Mouse (Mus musculus): ENCODE data around the gene Ptprr. TPM values are rescaled to one million over a fixed set of nuclear protein-coding genes. Genes with fewer than 3 reads are reported as not detected.

Ptprr gene
- polyA plus RNA-seq, 1 experiment from 2014 or later: 29.9 TPM

GRCm38 (mm10) chr10:116206449-116206848 lies 188.4 kb downstream of the Ptprr start:
- H3K4me2 ChIP-seq (replicated peaks): no peak overlapping the region
- no peaks in the 10 kb centered on the region for H3K36me3 ChIP-seq
- H3K9ac ChIP-seq: no peak overlapping the region
- no peak overlapping the region for H3K27ac ChIP-seq
- no peak for ATAC-seq (ENCODE audit: low FRiP score, low read depth)
- H3K9me3 ChIP-seq: no peaks in the 10 kb centered on the region
- H3K4me1 ChIP-seq: no peaks in the 10 kb centered on the region
- H3K4me3 ChIP-seq: no peak overlapping the region
- 83% methylated on average over 11 of the region's 11 CpGs for WGBS
- H3K27me3 ChIP-seq (replicated peaks): no peaks in the 10 kb centered on the region

GRCm38 (mm10) chr10:116207987-116208726 lies 190.1 kb downstream of the Ptprr start:
- H3K9me3 ChIP-seq: no peaks in the 10 kb centered on the region
- 24% methylated on average over 9 of the region's 9 CpGs for WGBS
- no peaks in the 10 kb centered on the region for H3K4me1 ChIP-seq
- peak overlapping the region; percentile 44; the same call in 1 of the 2 replicates for H3K4me2 ChIP-seq (replicated peaks)
- no peak overlapping the region for H3K9ac ChIP-seq
- H3K36me3 ChIP-seq: no peaks in the 10 kb centered on the region
- ATAC-seq (ENCODE audit: low FRiP score, low read depth): no peak
- H3K4me3 ChIP-seq: no peak overlapping the region
- no peaks in the 10 kb centered on the region for H3K27me3 ChIP-seq (replicated peaks)
- H3K27ac ChIP-seq: no peak overlapping the region

- no peak overlapping the region for H3K27ac ChIP-seq
- no peak overlapping the region for H3K4me2 ChIP-seq (replicated peaks)
- no peaks in the 10 kb centered on the region for H3K9me3 ChIP-seq
- no peak for ATAC-seq (ENCODE audit: low FRiP score, low read depth)
- H3K36me3 ChIP-seq: no peaks in the 10 kb centered on the region
- no peak overlapping the region for H3K4me3 ChIP-seq
- H3K9ac ChIP-seq: no peak overlapping the region
- WGBS: 63% methylated on average over 9 of the region's 9 CpGs
- H3K4me1 ChIP-seq: no peaks in the 10 kb centered on the region
- no peaks in the 10 kb centered on the region for H3K27me3 ChIP-seq (replicated peaks)
Measured at GRCm38 (mm10) chr10:116208727-116209115, 190.7 kb downstream of the Ptprr start.

GRCm38 (mm10) chr10:116212127-116212526 lies 194.1 kb downstream of the Ptprr start:
- Histone ChIP-seq H3K9me3 (no peaks in the 10 kb centered on the region), H3K9ac (no peak overlapping the region), H3K4me1 (no peaks in the 10 kb centered on the region), H3K36me3 (no peaks in the 10 kb centered on the region), H3K4me2 (replicated peaks) (no peak overlapping the region), H3K4me3 (no peak overlapping the region), H3K27me3 (replicated peaks) (no peaks in the 10 kb centered on the region), H3K27ac (no peak overlapping the region)
- WGBS: 19% methylated on average over 3 of the region's 3 CpGs
- no peak for ATAC-seq (ENCODE audit: low FRiP score, low read depth)

GRCm38 (mm10) chr10:116220336-116221118 lies 202.5 kb downstream of the Ptprr start:
- no peak for ATAC-seq (ENCODE audit: low FRiP score, low read depth)
- no peaks in the 10 kb centered on the region for H3K9me3 ChIP-seq
- no peak overlapping the region for H3K4me3 ChIP-seq
- H3K4me1 ChIP-seq: no peaks in the 10 kb centered on the region
- WGBS: 86% methylated on average over 12 of the region's 12 CpGs
- no peak overlapping the region for H3K9ac ChIP-seq
- no peaks in the 10 kb centered on the region for H3K36me3 ChIP-seq
- no peak overlapping the region for H3K4me2 ChIP-seq (replicated peaks)
- H3K27me3 ChIP-seq (replicated peaks): no peaks in the 10 kb centered on the region
- H3K27ac ChIP-seq: no peak overlapping the region

- H3K4me3 ChIP-seq: no peak overlapping the region
- ATAC-seq (ENCODE audit: low FRiP score, low read depth): no peak
- 69% methylated on average over 5 of the region's 5 CpGs for WGBS
Measured at GRCm38 (mm10) chr10:116235299-116235698, 217.3 kb downstream of the Ptprr start.

GRCm38 (mm10) chr10:116242200-116242599 lies 224.2 kb downstream of the Ptprr start:
- no peak overlapping the region for H3K4me3 ChIP-seq
- H3K9ac ChIP-seq: no peak overlapping the region
- no peak for ATAC-seq (ENCODE audit: low FRiP score, low read depth)
- no peaks in the 10 kb centered on the region for H3K9me3 ChIP-seq
- H3K27me3 ChIP-seq (replicated peaks): no peaks in the 10 kb centered on the region
- no peaks in the 10 kb centered on the region for H3K4me1 ChIP-seq
- H3K4me2 ChIP-seq (replicated peaks): no peak overlapping the region
- H3K27ac ChIP-seq: no peak overlapping the region
- H3K36me3 ChIP-seq: no peaks in the 10 kb centered on the region
- WGBS: 79% methylated on average over 7 of the region's 7 CpGs

More at GRCm38 (mm10) chr10:116235299-116235698, 217.3 kb downstream of the Ptprr start:
- Histone ChIP-seq H3K36me3 (no peaks in the 10 kb centered on the region), H3K27me3 (replicated peaks) (no peaks in the 10 kb centered on the region), H3K9me3 (no peaks in the 10 kb centered on the region), H3K4me1 (no peaks in the 10 kb centered on the region), H3K27ac (no peak overlapping the region), H3K4me2 (replicated peaks) (no peak overlapping the region), H3K9ac (no peak overlapping the region)

GRCm38 (mm10) chr10:116243373-116243772 lies 225.4 kb downstream of the Ptprr start:
- no peak overlapping the region for H3K4me3 ChIP-seq
- no peak overlapping the region for H3K9ac ChIP-seq
- no peaks in the 10 kb centered on the region for H3K4me1 ChIP-seq
- no peaks in the 10 kb centered on the region for H3K9me3 ChIP-seq
- no peak overlapping the region for H3K4me2 ChIP-seq (replicated peaks)
- no peaks in the 10 kb centered on the region for H3K36me3 ChIP-seq
- no peak overlapping the region for H3K27ac ChIP-seq
- no peaks in the 10 kb centered on the region for H3K27me3 ChIP-seq (replicated peaks)
- ATAC-seq (ENCODE audit: low FRiP score, low read depth): no peak
- WGBS: 58% methylated on average over 7 of the region's 7 CpGs

GRCm38 (mm10) chr10:116245632-116246031 lies 227.6 kb downstream of the Ptprr start:
- H3K4me3 ChIP-seq: no peak overlapping the region
- no peak for ATAC-seq (ENCODE audit: low FRiP score, low read depth)
- H3K9me3 ChIP-seq: no peaks in the 10 kb centered on the region
- no peak overlapping the region for H3K4me2 ChIP-seq (replicated peaks)
- H3K9ac ChIP-seq: no peak overlapping the region
- H3K36me3 ChIP-seq: no peaks in the 10 kb centered on the region
- H3K4me1 ChIP-seq: no peaks in the 10 kb centered on the region
- H3K27me3 ChIP-seq (replicated peaks): no peaks in the 10 kb centered on the region
- H3K27ac ChIP-seq: no peak overlapping the region
- 86% methylated on average over 2 of the region's 2 CpGs for WGBS

- H3K27me3 ChIP-seq (replicated peaks): no peaks in the 10 kb centered on the region
- no peak overlapping the region for H3K9ac ChIP-seq
- H3K4me2 ChIP-seq (replicated peaks): no peak overlapping the region
- no peak overlapping the region for H3K27ac ChIP-seq
- H3K4me3 ChIP-seq: no peak overlapping the region
- H3K36me3 ChIP-seq: no peaks in the 10 kb centered on the region
- 90% methylated on average over 7 of the region's 7 CpGs for WGBS
- no peak for ATAC-seq (ENCODE audit: low FRiP score, low read depth)
- H3K9me3 ChIP-seq: no peaks in the 10 kb centered on the region
- H3K4me1 ChIP-seq: no peaks in the 10 kb centered on the region
Measured at GRCm38 (mm10) chr10:116252668-116253067, 234.7 kb downstream of the Ptprr start.

GRCm38 (mm10) chr10:116253972-116254371 lies 236.0 kb downstream of the Ptprr start:
- Histone ChIP-seq H3K4me2 (replicated peaks) (no peak overlapping the region), H3K27me3 (replicated peaks) (no peaks in the 10 kb centered on the region), H3K27ac (no peak overlapping the region), H3K9me3 (no peaks in the 10 kb centered on the region), H3K9ac (no peak overlapping the region), H3K4me1 (no peaks in the 10 kb centered on the region), H3K4me3 (no peak overlapping the region), H3K36me3 (no peaks in the 10 kb centered on the region)
- 76% methylated on average over 6 of the region's 6 CpGs for WGBS
- no peak for ATAC-seq (ENCODE audit: low FRiP score, low read depth)

- Histone ChIP-seq H3K9ac (no peak overlapping the region), H3K9me3 (no peaks in the 10 kb centered on the region), H3K4me3 (no peak overlapping the region), H3K4me1 (no peaks in the 10 kb centered on the region), H3K27ac (no peak overlapping the region), H3K27me3 (replicated peaks) (no peaks in the 10 kb centered on the region), H3K4me2 (replicated peaks) (no peak overlapping the region), H3K36me3 (no peaks in the 10 kb centered on the region)
- 86% methylated on average over 4 of the region's 4 CpGs for WGBS
- ATAC-seq (ENCODE audit: low FRiP score, low read depth): no peak
Measured at GRCm38 (mm10) chr10:116259298-116259697, 241.3 kb downstream of the Ptprr start.

Measured in neural tube, embryonic 12.5 days (tissue).